Mouse (Mus musculus) C2C12 (cell line): ENCODE measurements around the gene Hectd1.

Experiments used
- CTCF ChIP-seq: IDR thresholded peaks from one replicate; pipeline ENCODE4 v1.5.1; 2011; ENCODE audit not compliant: control insufficient read depth, insufficient read depth, insufficient read length
- MAX ChIP-seq: IDR thresholded peaks from one replicate; pipeline ENCODE4 v1.6.1; 2011; ENCODE audit warnings: mild to moderate bottlenecking, control low read depth
- MYOD1 ChIP-seq: IDR thresholded peaks from one replicate; pipeline ENCODE4 v1.6.1; 2011; ENCODE audit warnings: low read depth; ENCODE audit not compliant: control insufficient read depth, insufficient read length
- USF1 ChIP-seq: IDR thresholded peaks from one replicate; pipeline ENCODE4 v1.6.1; 2011; ENCODE audit warnings: low read depth, mild to moderate bottlenecking, control low read depth, moderate library complexity

GRCm38 (mm10) chr12:51741690-51742089 is 87.6 kb downstream of the Hectd1 start:
- TF ChIP-seq CTCF: no peak
- no peak for TF ChIP-seq USF1
- no peak for TF ChIP-seq MAX
- no peak for TF ChIP-seq MYOD1
